Mouse (Mus musculus) small intestine, adult 2 months (tissue): ENCODE measurements at regions not wholly inside any gene's neighbourhood (a gene's known extent, or its start where the extent isn't known, plus 50 kb on each side); places are given as distances from the start of the nearest gene placed in this dataset.

Experiments used
- CTCF ChIP-seq: fragments of 200-500 bp; IDR thresholded peaks from 2 replicates; pipeline ENCODE4 v1.5.1; 2012; ENCODE audit warnings: low read depth, mild to moderate bottlenecking, control low read depth, inconsistent platforms, low read length, moderate library complexity, mixed read lengths; ENCODE audit not compliant: insufficient replicate concordance, insufficient read length; ENCODE audit errors: extremely low read depth
- POLR2A ChIP-seq: fragments of 200-500 bp; IDR thresholded peaks from 2 replicates; pipeline ENCODE4 v1.6.1; 2012; ENCODE audit warnings: low read depth, mild to moderate bottlenecking, control low read depth, inconsistent platforms, low read length, moderate library complexity

DNA sequence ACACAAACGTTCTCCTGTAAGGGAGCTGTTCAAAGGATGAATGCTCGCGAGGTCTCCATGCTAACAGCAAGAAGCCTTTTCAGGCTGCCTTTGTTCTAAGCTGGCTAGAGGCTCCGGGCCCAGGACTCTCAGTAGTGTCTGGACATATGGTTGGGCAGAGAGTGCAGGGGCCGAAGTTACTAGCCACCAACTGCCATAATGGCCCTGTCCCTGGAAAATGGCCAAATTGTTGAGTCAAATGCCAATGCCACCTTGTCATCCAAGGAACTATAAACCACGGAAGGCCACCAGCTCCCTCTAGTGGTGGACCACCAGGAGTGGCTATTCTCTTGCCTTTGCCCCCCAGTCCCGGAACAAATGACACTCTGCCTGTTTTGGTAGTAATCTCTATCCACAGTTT is 76.0 kb upstream of the Slc1a1 start:
- TF ChIP-seq CTCF (peak; percentile 81; the same call in 1 of the 2 replicates), POLR2A (no peak)
